Mouse (Mus musculus) stomach, postnatal 0 days (tissue): ENCODE measurements around the gene Nlk.

Experiments
- CTCF ChIP-seq: IDR thresholded peaks from 2 replicates; pipeline ENCODE4 v1.5.1; 2016; ENCODE audit warnings: antibody characterized with exemption, low read depth, mild to moderate bottlenecking, moderate library complexity
- EP300 ChIP-seq: optimal IDR thresholded peaks from 2 replicates; pipeline ENCODE3; 2016; ENCODE audit warnings: antibody characterized with exemption

DNA sequence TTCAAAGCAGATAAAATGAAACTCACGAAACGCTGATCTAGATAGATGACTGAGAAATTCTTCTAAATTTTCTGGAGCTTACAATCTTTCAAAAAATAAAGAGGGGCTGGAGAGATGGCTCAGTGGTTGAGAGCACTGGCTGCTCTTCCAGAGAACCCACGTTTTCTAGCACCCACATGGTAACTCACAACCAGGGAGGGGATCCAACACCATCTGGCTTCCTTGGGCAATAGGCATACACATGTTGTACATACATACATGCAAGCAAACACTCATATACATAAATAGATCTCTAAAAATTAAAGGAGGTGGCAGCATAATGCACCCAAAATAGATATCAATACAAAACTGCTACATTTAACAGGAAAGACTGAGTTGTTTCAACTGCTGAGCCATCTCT is 16.1 kb downstream of the Nlk start:
- TF ChIP-seq CTCF (no peak), EP300 (no peak)
